Mouse (Mus musculus) gastrocnemius, postnatal 14 days (tissue): ENCODE results near the gene Ube3a. TPM values are rescaled to one million over a fixed set of nuclear protein-coding genes. Genes with fewer than 3 reads are reported as not detected.
A peak's percentile ranks its signal among the peaks of the same experiment; 100 is the strongest.

Experiments used
- DNase-seq: peaks from one replicate; pipeline ENCODE4 v3.0.0; 2021; ENCODE audit warnings: mixed read lengths
- intact Hi-C: fragments of 180-260 bp; cut with DNase I; formaldehyde crosslinking; loops from one replicate; pipeline ENCODE4 v1.15.1; 2025; ENCODE audit warnings: low total_unique reads
- long read RNA-seq, 2 experiments: library from polyadenylated mRNA; stranded (forward); transcript quantifications; one replicate each; pipeline ENCODE4 v2.0.0; 2021
- total RNA-seq, 2 experiments: library from RNA; stranded (reverse); gene quantifications; 2 replicates each; pipeline ENCODE4 v1.2.3; 2021

Ube3a gene
- total RNA-seq: 10 to 100 TPM; 89.7 to 92.7 TPM
- long read RNA-seq, experiment 1, full-length matches to known transcripts: 17 of 31 reads
- long read RNA-seq, experiment 1, partial matches to known transcripts: 5 of 31 reads
- long read RNA-seq, experiment 1, other reads (novel, unspliced or antisense): 9 of 31 reads
- long read RNA-seq, experiment 2, full-length matches to known transcripts: 29 of 52 reads
- long read RNA-seq, experiment 2, partial matches to known transcripts: 4 of 52 reads
- long read RNA-seq, experiment 2, other reads (novel, unspliced or antisense): 19 of 52 reads

DNA sequence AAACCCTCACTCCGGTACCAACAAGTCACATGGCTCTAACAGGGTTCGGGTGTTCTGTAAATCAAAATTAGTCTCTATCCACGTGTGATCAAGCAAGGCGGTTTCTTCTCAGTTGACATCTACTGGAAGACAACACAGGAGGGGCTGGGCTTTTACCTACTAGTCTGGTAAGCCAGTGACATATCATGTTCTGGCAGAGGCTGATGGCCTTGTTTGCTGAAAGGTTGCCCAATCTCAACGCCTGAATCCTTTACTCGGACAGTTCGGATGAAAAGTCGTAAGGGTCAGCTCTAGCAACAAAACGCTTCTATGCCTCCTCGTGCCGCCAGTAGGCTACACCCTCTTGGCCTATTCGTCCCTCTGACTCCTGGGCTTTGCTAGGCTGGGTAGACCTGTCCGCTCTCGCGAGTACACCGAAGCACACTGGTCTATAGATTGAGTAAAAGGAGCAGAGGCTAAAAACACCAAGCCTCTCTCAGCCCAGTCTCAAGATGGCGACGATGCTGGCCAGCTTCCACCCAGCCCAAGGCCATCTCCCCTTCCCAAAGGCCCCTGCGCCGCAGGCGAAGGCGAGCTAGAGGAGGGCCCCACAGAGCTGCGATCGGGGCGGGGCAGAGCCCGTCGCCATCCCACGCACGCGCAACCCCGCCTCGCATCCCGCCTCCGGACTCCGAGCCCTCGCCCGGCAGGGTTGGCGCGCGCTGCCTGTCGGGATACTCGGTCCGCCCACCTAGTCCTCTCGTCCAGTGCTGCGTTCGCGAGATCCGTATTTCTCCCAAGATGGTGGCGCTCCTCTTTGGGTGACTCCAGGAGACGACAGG is at the start of gene Ube3a:
Ube3a (plus strand) TSS at position 706 of the 821 bp plus-strand sequence.
- DNase-seq: peak; percentile 99
- intact Hi-C loops: no loop called here

DNA sequence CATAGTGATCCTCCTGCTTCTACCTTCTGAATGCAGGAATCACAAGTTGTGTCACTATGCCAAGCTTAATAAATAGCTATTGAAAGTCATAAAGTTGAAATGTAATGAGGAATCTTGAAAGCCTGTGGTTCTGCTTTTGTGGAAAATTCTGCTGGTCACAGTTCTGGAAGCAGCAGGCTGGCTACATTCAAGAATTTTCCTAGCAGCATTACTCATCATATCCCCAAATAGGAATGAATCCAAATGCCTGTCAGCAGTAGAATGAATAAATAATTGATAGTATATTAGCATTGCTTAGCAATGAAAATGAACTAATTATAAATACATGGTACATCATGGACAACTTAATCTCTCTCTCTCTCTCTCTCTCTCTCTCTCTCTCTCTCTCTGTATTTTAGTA is 35.7 kb upstream of the Ube3a start:
- intact Hi-C loops: no loop called here
- no peak for DNase-seq

DNA sequence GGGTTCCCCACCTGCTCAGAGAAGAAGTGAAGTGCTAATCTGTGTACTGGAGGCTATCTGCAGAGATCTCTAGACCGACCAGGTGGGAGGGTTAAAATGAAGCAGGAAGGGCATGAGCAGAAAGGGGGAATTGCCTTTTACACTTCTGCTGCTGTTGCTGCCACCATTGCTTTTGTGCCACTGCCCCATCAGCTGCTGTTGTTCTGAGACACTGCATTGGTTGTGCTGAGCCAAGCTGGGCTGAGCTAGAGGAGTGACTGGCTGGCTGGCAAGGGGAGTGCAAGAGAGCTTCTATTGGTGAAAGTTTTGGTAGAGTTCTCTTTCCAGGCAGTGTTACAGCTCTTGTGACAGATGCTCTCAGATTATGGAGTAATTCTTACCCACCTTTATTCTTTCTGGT is 13.6 kb upstream of the Ube3a start:
- intact Hi-C loops: no loop called here
- no peak for DNase-seq

DNA sequence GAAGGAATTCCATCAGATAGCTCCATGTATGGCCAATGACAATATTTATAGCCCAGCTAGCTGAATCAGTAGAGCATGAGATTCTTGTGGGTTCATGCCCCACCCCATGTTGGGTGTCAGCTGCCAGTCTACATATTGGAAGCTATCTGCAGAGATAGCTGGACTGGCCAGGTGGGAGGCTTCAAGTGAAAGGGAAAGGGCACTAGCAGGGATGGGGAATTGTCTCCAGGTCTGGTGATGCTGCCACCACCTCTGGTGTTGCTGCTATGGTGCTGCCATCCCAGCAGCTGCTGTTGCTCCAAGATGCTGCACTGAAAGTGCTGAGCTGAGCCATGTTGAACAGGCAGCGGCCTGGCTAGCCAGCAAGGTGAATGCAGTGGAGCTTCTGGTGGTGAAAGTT is 7.3 kb upstream of the Ube3a start:
- intact Hi-C loops: no loop called here
- DNase-seq: no peak

DNA sequence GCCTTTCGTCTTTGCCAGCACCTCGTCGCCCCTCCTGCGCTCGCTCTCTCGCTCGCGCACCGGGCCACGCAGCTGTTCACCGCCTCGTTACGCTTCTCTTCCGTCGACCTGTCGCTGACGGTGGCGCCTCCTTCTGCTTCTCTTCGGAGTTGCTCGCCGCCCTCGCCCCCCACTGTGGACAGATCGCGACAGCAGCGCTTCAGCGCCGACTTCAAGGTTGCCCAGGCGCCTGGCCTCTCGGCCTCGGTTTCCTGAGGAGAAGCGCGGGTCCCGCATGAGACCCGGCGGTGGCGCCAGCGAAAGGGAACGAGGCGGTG is 274 bp downstream of the Ube3a start:
- intact Hi-C loops: no loop called here
- no peak for DNase-seq

DNA sequence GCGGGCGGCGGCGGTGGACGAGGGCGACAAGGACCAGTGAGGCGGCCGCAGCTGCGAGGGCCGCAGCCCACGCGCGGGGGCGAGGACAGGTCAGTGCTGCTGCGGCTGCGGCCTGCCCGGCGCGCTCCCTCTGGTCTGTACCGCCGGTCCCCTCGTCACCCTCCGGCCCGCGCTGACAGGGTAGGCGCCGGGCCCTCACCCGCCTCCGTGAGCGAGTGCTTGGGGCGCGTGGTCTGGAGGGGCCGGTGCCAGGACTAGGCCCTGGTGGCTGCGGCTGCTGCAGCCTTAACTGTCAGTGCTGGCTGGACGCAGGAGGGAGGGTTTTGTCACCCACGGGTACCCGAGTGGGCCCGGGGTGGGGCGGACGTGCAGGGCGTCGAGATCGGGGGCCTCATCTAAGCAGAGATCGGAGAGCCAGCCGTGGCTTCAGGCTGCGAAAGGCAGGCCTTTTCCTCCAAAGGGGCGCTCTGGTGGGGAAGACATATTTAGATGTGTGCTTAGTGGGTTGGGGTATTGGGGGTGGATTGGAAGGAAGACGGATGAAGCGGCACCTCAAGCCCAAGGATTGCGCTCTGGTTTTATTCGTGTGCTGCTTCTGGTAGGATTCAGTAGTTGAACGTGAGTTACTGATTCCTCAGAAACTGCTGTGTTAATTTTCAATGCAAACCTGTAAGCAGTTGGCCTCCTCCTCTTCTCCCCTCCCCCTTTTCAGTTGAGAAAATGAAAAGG is 797 bp downstream of the Ube3a start:
- DNase-seq: peak; percentile 70
- intact Hi-C loops: no loop called here

DNA sequence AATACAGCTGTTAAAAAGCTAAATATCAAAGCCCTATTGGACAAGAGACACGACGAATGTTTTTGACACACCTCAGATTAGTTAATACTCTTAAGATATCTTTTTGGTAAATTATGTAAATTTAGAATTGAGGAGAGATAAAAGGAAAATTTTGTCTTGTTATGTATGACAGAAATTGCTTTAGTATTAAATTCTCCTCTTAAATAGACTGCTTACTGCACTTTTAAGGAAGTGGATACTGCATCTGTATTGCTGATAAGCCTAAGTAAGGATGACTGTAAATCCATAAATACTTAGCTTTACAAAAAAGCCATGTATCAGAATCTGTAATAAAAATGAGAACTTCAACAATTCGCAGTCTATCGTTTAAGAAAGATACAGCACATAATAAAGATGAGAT is 1.8 kb downstream of the Ube3a start:
- intact Hi-C loops: no loop called here
- DNase-seq: no peak

DNA sequence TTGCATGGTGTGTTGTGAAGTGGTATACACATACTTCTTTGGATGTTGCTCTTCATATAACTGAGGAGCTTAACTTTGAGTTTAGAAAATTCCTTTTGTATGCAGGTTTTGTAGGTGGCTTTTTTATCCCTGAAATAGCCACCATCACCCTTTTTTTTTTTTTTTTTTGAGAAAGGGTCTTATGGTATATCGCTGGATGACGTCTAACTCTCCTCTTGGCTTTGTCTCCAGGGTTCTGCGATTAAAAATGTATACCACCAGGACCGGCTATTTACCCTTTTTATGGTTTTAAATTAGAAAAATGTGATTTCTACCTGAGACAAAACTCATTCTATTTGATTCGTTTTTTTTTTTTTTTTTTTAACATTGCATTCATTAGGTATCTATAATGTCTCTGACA is 2.2 kb downstream of the Ube3a start:
- DNase-seq: no peak
- intact Hi-C loops: no loop called here

DNA sequence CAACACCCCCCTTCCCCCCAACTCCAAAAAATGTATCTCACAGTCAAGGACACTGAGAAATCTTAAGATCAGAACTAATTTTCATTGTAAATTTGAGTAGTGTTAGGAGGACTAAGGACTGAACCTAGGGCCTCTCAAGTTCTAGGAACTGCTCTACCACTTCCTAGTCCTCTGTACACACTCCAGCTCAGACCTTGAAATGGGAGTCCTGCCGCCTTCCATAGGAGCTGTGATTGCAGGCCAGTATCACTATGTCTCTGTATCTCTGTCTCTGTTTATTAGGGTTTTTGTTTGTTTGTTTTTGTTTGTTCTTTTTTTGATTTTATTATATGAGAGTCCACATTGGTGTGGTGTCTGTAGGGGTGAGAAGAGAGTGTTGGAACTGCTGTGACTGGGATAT is 3.4 kb downstream of the Ube3a start:
- DNase-seq: no peak
- intact Hi-C loops: no loop called here

DNA sequence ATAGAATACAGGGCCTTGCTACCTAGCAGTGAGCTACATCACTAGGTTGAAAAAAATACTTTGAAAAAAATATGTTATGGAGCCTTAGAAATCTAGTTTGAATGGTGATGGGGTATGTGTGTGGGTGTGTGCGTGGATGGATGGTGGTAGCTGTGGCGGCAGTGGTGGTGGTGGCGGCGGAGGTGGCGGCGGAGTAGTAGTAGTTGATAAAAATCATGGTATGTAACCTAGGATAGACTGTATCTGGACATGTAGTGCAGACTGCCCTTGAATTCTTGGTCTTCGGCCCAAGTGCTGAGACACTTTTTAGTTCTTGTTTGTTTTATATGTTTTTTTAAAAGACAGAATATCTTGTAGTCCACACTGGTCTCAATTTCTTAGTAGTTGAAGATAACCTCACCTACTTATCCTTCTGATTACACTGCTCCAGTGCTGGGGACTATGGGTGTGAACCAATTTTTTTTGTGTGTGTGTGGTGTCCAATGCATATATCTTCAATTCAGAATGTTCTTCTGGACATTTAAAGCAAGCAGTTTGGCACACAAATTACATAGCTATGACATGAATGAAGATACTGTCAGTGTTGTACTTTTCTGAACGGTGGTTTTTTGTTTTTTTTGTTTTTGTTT is 6.3 kb downstream of the Ube3a start:
- DNase-seq: no peak
- intact Hi-C loops: no loop called here

DNA sequence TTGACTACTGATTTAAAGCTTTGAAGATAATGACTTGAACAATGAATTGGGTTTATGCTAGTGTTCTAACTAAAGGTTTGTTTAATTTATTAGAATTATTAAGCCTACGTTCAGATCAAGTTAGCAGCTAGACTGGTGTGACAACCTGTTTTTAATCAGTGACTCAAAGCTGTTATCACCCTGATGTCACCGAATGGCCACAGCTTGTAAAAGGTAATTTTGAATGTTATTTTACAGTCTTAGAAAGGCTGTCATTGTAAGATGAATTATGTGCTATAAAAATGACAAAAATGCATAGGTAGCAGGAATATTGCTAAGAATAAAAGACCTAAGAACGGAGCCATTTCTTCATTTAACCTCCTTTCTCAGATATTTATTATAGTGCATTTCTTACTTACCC is 14.7 kb downstream of the Ube3a start:
- intact Hi-C loops: no loop called here
- DNase-seq: no peak

DNA sequence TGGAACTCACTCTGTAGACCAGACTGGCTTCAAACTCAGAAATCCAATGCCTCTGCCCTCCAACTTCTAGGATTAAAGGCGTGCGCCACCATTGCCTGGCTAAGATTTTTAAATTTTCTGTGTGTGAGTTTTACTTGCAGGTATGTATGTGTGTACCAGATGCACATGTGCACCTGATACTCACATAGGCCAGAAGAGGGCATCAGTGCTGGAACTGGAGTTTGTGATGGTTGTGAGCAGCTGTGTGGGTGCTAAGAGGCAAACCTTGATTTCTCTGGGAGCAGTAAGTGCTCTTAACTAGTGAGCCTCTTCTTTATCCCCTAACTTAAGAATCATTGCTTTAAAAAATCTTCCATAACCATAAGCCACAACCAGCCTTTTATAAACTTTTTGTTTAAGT is 17.0 kb downstream of the Ube3a start:
- intact Hi-C loops: no loop called here
- DNase-seq: no peak

DNA sequence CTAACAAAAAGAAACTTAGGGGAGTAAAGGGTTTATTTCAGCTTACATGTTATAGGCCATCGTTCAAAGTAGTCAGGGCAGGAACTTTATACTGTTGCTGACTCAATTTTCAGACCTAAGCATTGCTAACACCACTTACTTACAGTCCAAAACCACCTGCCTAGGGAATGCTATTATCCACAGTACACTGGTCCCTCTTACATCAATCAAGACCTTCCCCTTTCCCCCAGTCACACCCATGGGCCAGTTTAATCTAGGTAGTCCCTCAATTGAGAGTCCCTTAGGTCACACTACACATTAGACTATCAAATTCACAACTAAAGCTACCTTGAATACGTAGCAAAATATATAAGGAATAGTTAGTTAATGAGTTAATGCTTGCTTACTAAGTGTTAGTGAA is 24.8 kb downstream of the Ube3a start:
- DNase-seq: no peak
- intact Hi-C loops: no loop called here

DNA sequence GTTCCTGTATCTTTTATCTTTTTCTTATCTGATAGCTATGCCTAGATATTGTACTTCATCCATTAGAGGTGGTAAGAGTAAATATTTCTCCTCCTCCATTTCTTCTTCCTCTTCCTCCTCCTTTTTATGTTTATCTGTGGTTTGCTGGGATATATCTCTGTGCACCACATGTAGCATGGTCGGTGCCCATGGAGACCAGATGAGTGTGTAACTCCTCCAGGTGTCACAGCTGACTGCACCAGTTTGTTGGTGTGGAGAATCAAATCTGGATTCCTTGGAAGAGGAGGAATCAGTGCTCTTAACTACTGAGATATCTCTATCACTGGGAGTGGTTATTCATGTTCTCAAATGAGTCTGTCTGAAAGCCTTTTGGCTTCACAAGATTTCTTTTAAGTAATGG is 37.0 kb downstream of the Ube3a start:
- DNase-seq: no peak
- intact Hi-C loops: no loop called here

DNA sequence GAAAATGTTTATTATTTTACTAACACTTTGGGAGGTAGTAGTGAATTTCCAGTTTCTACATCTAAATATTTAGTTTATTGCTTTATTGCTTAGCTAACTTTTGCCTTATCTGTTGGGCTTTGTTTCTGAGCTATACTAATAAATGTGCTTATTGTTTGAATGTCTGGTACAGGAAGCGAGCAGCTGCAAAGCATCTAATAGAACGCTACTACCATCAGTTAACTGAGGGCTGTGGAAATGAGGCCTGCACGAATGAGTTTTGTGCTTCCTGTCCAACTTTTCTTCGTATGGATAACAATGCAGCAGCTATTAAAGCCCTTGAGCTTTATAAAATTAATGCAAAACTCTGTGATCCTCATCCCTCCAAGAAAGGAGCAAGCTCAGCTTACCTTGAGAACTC is 43.2 kb downstream of the Ube3a start:
- intact Hi-C loops: no loop called here
- DNase-seq: no peak

DNA sequence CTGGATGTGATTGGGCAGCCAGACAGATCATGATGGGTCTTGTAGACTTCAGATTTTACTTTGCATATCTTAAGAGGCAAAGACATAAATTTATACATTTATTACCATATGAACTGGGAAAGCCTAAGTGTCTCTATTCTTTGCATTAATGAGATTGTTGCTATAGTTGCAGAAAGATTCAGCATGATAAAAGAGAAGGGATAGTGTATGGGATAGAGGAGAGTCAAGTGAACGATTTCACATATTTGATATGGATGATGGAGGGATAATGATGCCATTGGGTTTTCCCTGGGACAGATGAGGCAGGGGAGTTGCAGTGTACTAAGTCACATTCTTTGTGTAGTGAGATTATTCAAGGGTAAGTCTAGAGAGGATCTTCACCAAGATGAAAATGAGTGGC is 84.0 kb downstream of the Ube3a start:
- intact Hi-C loops: no loop called here

DNA sequence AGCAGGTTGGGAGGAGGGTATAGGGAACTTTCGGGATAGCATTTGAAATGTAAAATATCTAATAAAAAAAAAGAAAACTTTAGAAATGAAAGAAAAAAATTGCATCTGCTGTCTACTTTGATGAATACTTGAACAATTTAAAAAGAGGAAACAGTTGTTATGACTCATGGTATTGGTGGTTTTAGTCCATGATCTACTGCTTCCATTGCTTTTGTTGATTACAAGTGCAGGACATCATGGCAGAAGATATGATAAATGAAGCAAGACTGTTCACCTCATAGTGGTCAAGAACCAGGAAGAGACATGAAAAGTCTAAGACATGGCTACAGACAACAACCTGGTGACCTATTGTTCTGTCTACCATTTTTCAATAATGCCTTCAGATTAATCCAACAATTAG is 94.2 kb downstream of the Ube3a start:
- intact Hi-C loops: no loop called here
- no peak for DNase-seq

More for the DNA sequence above, 84.0 kb downstream of the Ube3a start:
- no peak for DNase-seq
